Mouse (Mus musculus) spleen, postnatal 10 days (tissue): ENCODE data around the gene Vmn1r26.
"Not testable (repeated sequence)": the region's sequence is repeated elsewhere in the genome, so short reads cannot be mapped to it uniquely, and the experiment has no call there.

ENCODE experiments used
- DNase-seq, 2 experiments: peaks; one replicate each; pipeline ENCODE4 v3.0.0; 2021 to 2022; ENCODE audit warnings: low spot score in 2 of 2

The Vmn1r26 gene

DNA sequence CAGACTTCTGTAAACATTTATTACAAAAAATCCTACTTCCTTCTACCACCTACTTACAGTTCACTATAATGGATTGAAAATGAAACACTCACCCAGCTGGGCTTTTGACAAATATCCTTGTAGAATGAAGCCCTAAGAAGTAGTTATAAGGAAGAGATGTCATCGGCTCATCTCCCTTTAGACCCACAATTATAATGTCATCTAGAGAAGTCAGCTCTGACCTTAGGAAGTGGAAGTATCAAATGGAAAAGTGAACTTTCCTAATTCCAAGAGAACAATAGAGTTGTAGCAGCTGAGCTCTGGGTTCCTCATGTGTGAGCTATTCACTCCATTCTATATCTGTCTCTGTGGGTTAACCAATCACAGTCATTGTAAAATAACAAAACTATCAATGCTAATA is at the start of gene Vmn1r26:
TSS of gene Vmn1r26 (minus strand) at position 101 of the 400 bp plus-strand sequence.
- no peak for DNase-seq

DNA sequence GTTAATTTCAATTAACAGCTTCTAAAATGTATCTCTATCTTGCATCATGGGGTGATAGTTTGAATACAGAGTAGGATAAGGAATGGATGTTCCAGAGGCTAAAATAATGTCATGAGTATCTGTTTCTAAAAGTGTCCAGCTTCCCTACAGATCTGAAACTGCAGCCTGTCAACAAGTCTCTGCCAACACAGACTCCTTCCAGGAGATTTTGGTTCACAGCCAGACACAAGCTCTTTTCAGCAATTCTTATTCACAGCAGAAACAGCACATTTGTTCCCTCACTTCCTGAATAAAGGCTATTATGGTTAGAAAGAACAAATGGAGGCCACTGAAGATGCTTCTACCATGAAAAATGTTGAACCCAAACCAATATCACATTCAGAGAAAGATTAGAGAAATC is 29.1 kb upstream of the Vmn1r26 start:
- DNase-seq: no peak

GRCm38 (mm10) chr6:58017478-58017877 is 2.5 kb upstream of the Vmn1r26 start:
- DNase-seq: not testable (repeated sequence)

DNA sequence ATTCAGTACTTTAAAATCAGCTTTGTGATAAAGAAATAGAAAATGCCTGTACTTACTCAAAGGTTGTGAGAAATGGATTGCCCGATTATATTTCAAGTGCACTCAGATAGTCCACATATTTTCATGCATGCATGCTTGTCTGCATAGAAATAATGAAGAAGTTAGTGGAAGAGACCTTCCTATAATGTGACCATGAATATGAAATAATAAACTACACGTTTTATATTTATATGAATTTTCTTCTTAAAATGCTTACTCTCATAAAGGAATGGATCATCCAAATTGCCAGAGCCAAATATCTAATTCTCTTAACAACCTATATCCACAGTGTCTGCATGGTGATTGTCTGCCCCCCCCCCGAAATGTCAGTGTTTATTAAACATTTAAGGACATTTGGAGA is 34.2 kb downstream of the Vmn1r26 start, which contains the start of gene Vmn1r25:
TSS of gene Vmn1r25 (minus strand) at position 101 of the 400 bp plus-strand sequence.
- no peak for DNase-seq

GRCm38 (mm10) chr6:57961403-57961802 is 53.6 kb downstream of the Vmn1r26 start, which contains the start of gene Vmn1r24:
Gene Vmn1r24, minus strand, starts transcription at chr6:57961503.
- not testable (repeated sequence) for DNase-seq
